Mouse (Mus musculus): ENCODE measurements around the gene Bptf. TPM values are rescaled to one million over a fixed set of nuclear protein-coding genes. Genes with fewer than 3 reads are reported as not detected.
"Not testable (repeated sequence)": the region's sequence is repeated elsewhere in the genome, so short reads cannot be mapped to it uniquely, and the experiment has no call there.

The Bptf gene
- polyA plus RNA-seq, 1 experiment from 2014 or later: 30.1 TPM

- Histone ChIP-seq H3K27me3 (ENCODE audit: low read depth, poor library complexity, severe bottlenecking) (no peaks in the 10 kb centered on the region), H3K4me3 (no peak overlapping the region), H3K27ac (replicated peaks) (no peak overlapping the region), H3K9me3 (replicated peaks) (no peaks in the 10 kb centered on the region), H3K4me1 (no peaks in the 10 kb centered on the region), H3K36me3 (peaks cover 97% of the 10 kb centered on the region)
- 93% methylated on average over 11 of the region's 11 CpGs for WGBS
- DNase-seq (ENCODE audit: low spot score): no peak
Observed at GRCm38 (mm10) chr11:107065216-107065785, 66.6 kb downstream of the Bptf start.

- H3K27ac ChIP-seq (replicated peaks): no peak overlapping the region
- DNase-seq (ENCODE audit: low spot score): no peak
- peaks cover 96% of the 10 kb centered on the region for H3K36me3 ChIP-seq
- WGBS: 96% methylated on average over 1 of the region's 1 CpGs
- H3K27me3 ChIP-seq (ENCODE audit: low read depth, poor library complexity, severe bottlenecking): no peaks in the 10 kb centered on the region
- no peaks in the 10 kb centered on the region for H3K9me3 ChIP-seq (replicated peaks)
- H3K4me1 ChIP-seq: no peaks in the 10 kb centered on the region
- no peak overlapping the region for H3K4me3 ChIP-seq
Observed at GRCm38 (mm10) chr11:107064590-107064989, 67.3 kb downstream of the Bptf start.

GRCm38 (mm10) chr11:107063067-107063466, 68.9 kb downstream of the Bptf start:
- no peak overlapping the region for H3K27ac ChIP-seq (replicated peaks)
- DNase-seq (ENCODE audit: low spot score): no peak
- H3K36me3 ChIP-seq: peaks cover 97% of the 10 kb centered on the region
- no peak overlapping the region for H3K4me3 ChIP-seq
- 96% methylated on average over 3 of the region's 3 CpGs for WGBS
- no peaks in the 10 kb centered on the region for H3K27me3 ChIP-seq (ENCODE audit: low read depth, poor library complexity, severe bottlenecking)
- H3K9me3 ChIP-seq (replicated peaks): no peaks in the 10 kb centered on the region
- H3K4me1 ChIP-seq: no peaks in the 10 kb centered on the region

GRCm38 (mm10) chr11:107060941-107061340, 71.0 kb downstream of the Bptf start:
- 91% methylated on average over 1 of the region's 1 CpGs for WGBS
- Histone ChIP-seq H3K4me3 (no peak overlapping the region), H3K9me3 (replicated peaks) (no peaks in the 10 kb centered on the region), H3K27me3 (ENCODE audit: low read depth, poor library complexity, severe bottlenecking) (no peaks in the 10 kb centered on the region), H3K36me3 (peaks cover 97% of the 10 kb centered on the region), H3K4me1 (no peaks in the 10 kb centered on the region), H3K27ac (replicated peaks) (no peak overlapping the region)
- no peak for DNase-seq (ENCODE audit: low spot score)

- not testable (repeated sequence) for H3K27ac ChIP-seq (replicated peaks); H3K4me3 ChIP-seq; DNase-seq (ENCODE audit: low spot score); H3K4me1 ChIP-seq; H3K9me3 ChIP-seq (replicated peaks); H3K27me3 ChIP-seq (ENCODE audit: low read depth, poor library complexity, severe bottlenecking)
- 99% methylated on average over 3 of the region's 3 CpGs for WGBS
- H3K36me3 ChIP-seq: peaks cover 97% of the 10 kb centered on the region
Observed at GRCm38 (mm10) chr11:107059634-107060033, 72.3 kb downstream of the Bptf start.

GRCm38 (mm10) chr11:107057391-107057790, 74.5 kb downstream of the Bptf start:
- WGBS: 92% methylated on average over 6 of the region's 6 CpGs

GRCm38 (mm10) chr11:107054870-107055269, 77.1 kb downstream of the Bptf start:
- no peaks in the 10 kb centered on the region for H3K4me1 ChIP-seq
- H3K9me3 ChIP-seq (replicated peaks): no peaks in the 10 kb centered on the region
- H3K27me3 ChIP-seq (ENCODE audit: low read depth, poor library complexity, severe bottlenecking): no peaks in the 10 kb centered on the region
- H3K36me3 ChIP-seq: peaks cover 90% of the 10 kb centered on the region
- WGBS: 92% methylated on average over 6 of the region's 6 CpGs
- no peak overlapping the region for H3K4me3 ChIP-seq
- no peak for DNase-seq (ENCODE audit: low spot score)
- H3K27ac ChIP-seq (replicated peaks): no peak overlapping the region

More at GRCm38 (mm10) chr11:107057391-107057790, 74.5 kb downstream of the Bptf start:
- no peaks in the 10 kb centered on the region for H3K9me3 ChIP-seq (replicated peaks)
- peaks cover 99% of the 10 kb centered on the region for H3K36me3 ChIP-seq
- no peak overlapping the region for H3K27ac ChIP-seq (replicated peaks)
- DNase-seq (ENCODE audit: low spot score): no peak
- H3K4me3 ChIP-seq: no peak overlapping the region
- no peaks in the 10 kb centered on the region for H3K27me3 ChIP-seq (ENCODE audit: low read depth, poor library complexity, severe bottlenecking)
- no peaks in the 10 kb centered on the region for H3K4me1 ChIP-seq

GRCm38 (mm10) chr11:107046766-107047620, 84.9 kb downstream of the Bptf start:
- H3K4me3 ChIP-seq: no peak overlapping the region
- no peaks in the 10 kb centered on the region for H3K9me3 ChIP-seq (replicated peaks)
- H3K36me3 ChIP-seq: peaks cover 77% of the 10 kb centered on the region
- no peaks in the 10 kb centered on the region for H3K4me1 ChIP-seq
- DNase-seq (ENCODE audit: low spot score): no peak
- no peaks in the 10 kb centered on the region for H3K27me3 ChIP-seq (ENCODE audit: low read depth, poor library complexity, severe bottlenecking)
- H3K27ac ChIP-seq (replicated peaks): no peak overlapping the region
- 93% methylated on average over 15 of the region's 15 CpGs for WGBS

GRCm38 (mm10) chr11:107045546-107045945, 86.4 kb downstream of the Bptf start:
- no peaks in the 10 kb centered on the region for H3K9me3 ChIP-seq (replicated peaks)
- no peaks in the 10 kb centered on the region for H3K27me3 ChIP-seq (ENCODE audit: low read depth, poor library complexity, severe bottlenecking)
- peaks cover 81% of the 10 kb centered on the region for H3K36me3 ChIP-seq
- DNase-seq (ENCODE audit: low spot score): no peak
- H3K27ac ChIP-seq (replicated peaks): no peak overlapping the region
- H3K4me3 ChIP-seq: no peak overlapping the region
- H3K4me1 ChIP-seq: no peaks in the 10 kb centered on the region
- 96% methylated on average over 4 of the region's 4 CpGs for WGBS

- DNase-seq (ENCODE audit: low spot score): no peak
- Histone ChIP-seq H3K27me3 (ENCODE audit: low read depth, poor library complexity, severe bottlenecking) (no peaks in the 10 kb centered on the region), H3K36me3 (peaks cover 89% of the 10 kb centered on the region)
Observed at GRCm38 (mm10) chr11:107044321-107044720, 87.6 kb downstream of the Bptf start.

GRCm38 (mm10) chr11:107043361-107043760, 88.6 kb downstream of the Bptf start:
- no peak overlapping the region for H3K27ac ChIP-seq (replicated peaks)
- no peaks in the 10 kb centered on the region for H3K4me1 ChIP-seq
- H3K9me3 ChIP-seq (replicated peaks): no peaks in the 10 kb centered on the region
- H3K27me3 ChIP-seq (ENCODE audit: low read depth, poor library complexity, severe bottlenecking): no peaks in the 10 kb centered on the region
- H3K4me3 ChIP-seq: no peak overlapping the region
- H3K36me3 ChIP-seq: peaks cover 98% of the 10 kb centered on the region
- DNase-seq (ENCODE audit: low spot score): no peak
- 95% methylated on average over 11 of the region's 11 CpGs for WGBS

More at GRCm38 (mm10) chr11:107044321-107044720, 87.6 kb downstream of the Bptf start:
- Histone ChIP-seq H3K4me1 (no peaks in the 10 kb centered on the region), H3K9me3 (replicated peaks) (no peaks in the 10 kb centered on the region), H3K4me3 (no peak overlapping the region), H3K27ac (replicated peaks) (no peak overlapping the region)
- 73% methylated on average over 5 of the region's 5 CpGs for WGBS

GRCm38 (mm10) chr11:107041396-107041795, 90.5 kb downstream of the Bptf start:
- Histone ChIP-seq H3K4me1 (no peaks in the 10 kb centered on the region), H3K27me3 (ENCODE audit: low read depth, poor library complexity, severe bottlenecking) (no peaks in the 10 kb centered on the region), H3K36me3 (peaks cover 98% of the 10 kb centered on the region), H3K27ac (replicated peaks) (no peak overlapping the region), H3K4me3 (no peak overlapping the region), H3K9me3 (replicated peaks) (no peaks in the 10 kb centered on the region)
- DNase-seq (ENCODE audit: low spot score): no peak
- WGBS: 98% methylated on average over 3 of the region's 3 CpGs

GRCm38 (mm10) chr11:107039417-107039816, 92.5 kb downstream of the Bptf start:
- H3K27me3 ChIP-seq (ENCODE audit: low read depth, poor library complexity, severe bottlenecking): no peaks in the 10 kb centered on the region
- 94% methylated on average over 5 of the region's 5 CpGs for WGBS
- H3K4me3 ChIP-seq: no peak overlapping the region
- DNase-seq (ENCODE audit: low spot score): no peak
- H3K9me3 ChIP-seq (replicated peaks): no peaks in the 10 kb centered on the region
- no peaks in the 10 kb centered on the region for H3K4me1 ChIP-seq
- H3K36me3 ChIP-seq: peaks cover 98% of the 10 kb centered on the region
- no peak overlapping the region for H3K27ac ChIP-seq (replicated peaks)

Measured in midbrain, embryonic 10.5 days (tissue).